In the genomic region with DNA sequence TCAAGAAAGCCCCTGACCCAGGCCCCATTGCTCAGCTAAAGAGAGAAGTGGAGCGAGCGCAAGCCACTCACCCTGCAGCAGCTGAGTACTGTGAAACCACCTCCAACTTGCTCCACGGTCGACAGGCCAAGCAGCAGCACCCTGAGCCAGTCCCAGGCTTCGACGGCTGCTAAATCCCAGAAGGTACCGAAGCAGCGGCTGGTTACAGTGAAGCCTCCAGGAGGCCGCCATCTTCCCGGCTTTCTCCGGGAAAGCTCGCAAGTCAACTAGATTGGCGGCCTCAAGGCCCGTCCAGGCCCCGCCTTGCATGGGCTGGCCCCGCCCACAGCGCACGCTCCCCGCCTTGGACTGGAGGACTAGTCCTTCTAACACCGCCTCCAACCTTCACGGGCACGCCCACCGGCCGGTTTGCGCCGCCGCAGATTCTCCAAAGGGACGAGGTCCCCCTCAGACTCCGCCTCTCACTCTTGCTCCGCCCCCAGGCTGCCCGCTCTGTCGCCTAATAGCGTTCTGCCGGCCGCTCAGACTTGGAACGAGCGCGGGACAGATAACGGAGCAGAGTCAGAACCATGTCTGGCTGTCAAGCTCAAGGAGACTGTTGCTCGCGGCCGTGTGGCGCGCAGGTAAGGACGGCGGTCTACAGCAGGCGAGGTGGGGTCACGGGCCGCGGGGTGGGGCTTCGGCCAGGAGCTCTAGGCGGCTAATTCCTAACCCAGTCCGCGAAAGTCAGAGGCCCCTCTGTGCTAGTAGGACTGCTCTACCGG, we compare ENCODE assay signal across 7 mouse cellular contexts. TPM values are rescaled to one million over a fixed set of nuclear protein-coding genes. Genes with fewer than 3 reads are reported as not detected.
DNase-seq lines count a peak whose midpoint lies in the region; ATAC-seq lines count a peak whose summit lies in the region.

Gene Pdhx (minus strand): TSS at position 295 of the 764 bp plus-strand sequence.
Gene Apip (plus strand): TSS at position 457 of the 764 bp plus-strand sequence.

- peaks cover 20% of the 10 kb centered on the region for H3K4me1 ChIP-seq in embryonic facial prominence, embryonic 12.5 days
- H3K4me1 ChIP-seq in limb, embryonic 11.5 days (ENCODE audit: control insufficient read depth, insufficient read depth, low read length): no peaks in the 10 kb centered on the region
- H3K4me1 ChIP-seq in midbrain, embryonic 14.5 days (ENCODE audit: control insufficient read depth, insufficient read depth, low read length): peaks cover 15% of the 10 kb centered on the region

- no peaks in the 10 kb centered on the region for H3K27me3 ChIP-seq in embryonic facial prominence, embryonic 12.5 days
- no peaks in the 10 kb centered on the region for H3K27me3 ChIP-seq in limb, embryonic 11.5 days (ENCODE audit: control insufficient read depth, insufficient read depth, low read length)
- no peaks in the 10 kb centered on the region for H3K27me3 ChIP-seq in midbrain, embryonic 14.5 days (ENCODE audit: control insufficient read depth, insufficient read depth, low read length)

- peaks cover 3% of the 10 kb centered on the region; the same call in 1 of the 2 replicates for H3K9me3 ChIP-seq in embryonic facial prominence, embryonic 12.5 days
- H3K9me3 ChIP-seq in limb, embryonic 11.5 days (ENCODE audit: control insufficient read depth, low read length): no peaks in the 10 kb centered on the region
- no peaks in the 10 kb centered on the region for H3K9me3 ChIP-seq in midbrain, embryonic 14.5 days (ENCODE audit: control insufficient read depth, low read length)

- H3K36me3 ChIP-seq in embryonic facial prominence, embryonic 12.5 days: no peaks in the 10 kb centered on the region
- H3K36me3 ChIP-seq in limb, embryonic 11.5 days (ENCODE audit: control insufficient read depth, insufficient read depth, low read length): no peaks in the 10 kb centered on the region
- no peaks in the 10 kb centered on the region for H3K36me3 ChIP-seq in midbrain, embryonic 14.5 days (ENCODE audit: control insufficient read depth, insufficient read depth, low read length)

- under 1% methylated on average over 55 of the region's 55 CpGs for WGBS in embryonic facial prominence, embryonic 12.5 days
- WGBS in limb, embryonic 11.5 days: under 1% methylated on average over 55 of the region's 55 CpGs
- under 1% methylated on average over 55 of the region's 55 CpGs for WGBS in midbrain, embryonic 14.5 days

- peak within 1 kb of the TSS; percentile 79 for H3K9ac ChIP-seq in embryonic facial prominence, embryonic 12.5 days
- peak within 1 kb of the TSS; percentile 89 for H3K9ac ChIP-seq in limb, embryonic 11.5 days (ENCODE audit: low read length)
- peak within 1 kb of the TSS; percentile 81 for H3K9ac ChIP-seq in midbrain, embryonic 14.5 days (replicated peaks; ENCODE audit: low read length)

- ATAC-seq in embryonic facial prominence, embryonic 12.5 days (ENCODE audit: insufficient number of reproducible peaks, insufficient read depth, low FRiP score, low TSS enrichment): peak; percentile 99
- peak; percentile 100 for ATAC-seq in limb, embryonic 11.5 days (ENCODE audit: insufficient number of reproducible peaks, low FRiP score, low TSS enrichment, low read depth)
- ATAC-seq in midbrain, embryonic 14.5 days (ENCODE audit: low FRiP score, low TSS enrichment): peak; percentile 100

- peak within 1 kb of the TSS; percentile 81 for H3K4me3 ChIP-seq in embryonic facial prominence, embryonic 12.5 days
- peak within 1 kb of the TSS; percentile 81 for H3K4me3 ChIP-seq in limb, embryonic 11.5 days (ENCODE audit: low read depth, low read length)
- peak within 1 kb of the TSS; percentile 66 for H3K4me3 ChIP-seq in midbrain, embryonic 14.5 days (replicated peaks; ENCODE audit: low read depth, low read length)

- peak; percentile 100 for DNase-seq in adrenal gland, postnatal 25 days
- DNase-seq in heart, adult 11 months: peak; percentile 100
- peak; percentile 100 for DNase-seq in kidney, adult 18-20 months
- peak; percentile 100 for DNase-seq in limb, embryonic 11.5 days (ENCODE audit: low spot score)
- peak; percentile 100 for DNase-seq in midbrain, embryonic 14.5 days
- DNase-seq in spleen, adult 18-20 months: peak; percentile 100

- peak within 1 kb of the TSS; percentile 80 for H3K27ac ChIP-seq in embryonic facial prominence, embryonic 12.5 days
- H3K27ac ChIP-seq in limb, embryonic 11.5 days (replicated peaks; ENCODE audit: low read depth, low read length): peak within 1 kb of the TSS; percentile 42; the same call in 1 of the 2 replicates
- H3K27ac ChIP-seq in midbrain, embryonic 14.5 days (replicated peaks; ENCODE audit: low read depth, low read length): peak within 1 kb of the TSS; percentile 89

- H3K4me2 ChIP-seq in embryonic facial prominence, embryonic 12.5 days (replicated peaks): peak within 1 kb of the TSS; percentile 64
- peak within 1 kb of the TSS; percentile 50 for H3K4me2 ChIP-seq in limb, embryonic 11.5 days (ENCODE audit: low read depth, severe bottlenecking)
- H3K4me2 ChIP-seq in midbrain, embryonic 14.5 days (ENCODE audit: low read length): peak within 1 kb of the TSS; percentile 69

RNA-seq across cellular contexts. Expression of gene Pdhx, which starts in this region (rescaled TPM):
- 109 and 134 TPM in 2 replicates for total RNA-seq in adrenal gland, postnatal 25 days (2021)
- 40.1 and 43.8 TPM in 2 replicates for polyA plus RNA-seq in embryonic facial prominence, embryonic 12.5 days (2016; fragmentation: Nextera tagmentation; extraction: Ambion mirVana)
- polyA plus RNA-seq in limb, embryonic 11.5 days (2014; fragmentation: Nextera tagmentation; extraction: Ambion mirVana): 43.3 and 46.1 TPM in 2 replicates
- 66.9 and 67.1 TPM in 2 replicates for polyA plus RNA-seq in midbrain, embryonic 14.5 days (2014; fragmentation: Nextera tagmentation; extraction: Ambion mirVana)

RNA-seq across cellular contexts. Expression of gene Apip, which starts in this region (rescaled TPM):
- 55.1 and 56.0 TPM in 2 replicates for total RNA-seq in adrenal gland, postnatal 25 days (2021)
- polyA plus RNA-seq in embryonic facial prominence, embryonic 12.5 days (2016; fragmentation: Nextera tagmentation; extraction: Ambion mirVana): 78.1 and 79.2 TPM in 2 replicates
- polyA plus RNA-seq in limb, embryonic 11.5 days (2014; fragmentation: Nextera tagmentation; extraction: Ambion mirVana): 78.4 and 78.5 TPM in 2 replicates
- polyA plus RNA-seq in midbrain, embryonic 14.5 days (2014; fragmentation: Nextera tagmentation; extraction: Ambion mirVana): 48.2 and 49.0 TPM in 2 replicates

Comparison
In these comparisons a context has a peak if more than half of its experiments do, and no peak if none do; other contexts are left out.
1. Peak in every context shown above with its lines: DNase-seq, ATAC-seq, H3K4me3 ChIP-seq and H3K27ac ChIP-seq.